Mouse (Mus musculus) liver, postnatal 0 days (tissue): ENCODE measurements around the gene Slc25a20. TPM values are rescaled to one million over a fixed set of nuclear protein-coding genes. Genes with fewer than 3 reads are reported as not detected.
A peak's percentile ranks its signal among the peaks of the same experiment; 100 is the strongest.

Source experiments
- ATAC-seq: fragments of 200-750 bp; cut with Nextera tagmentation; 2 replicates; pipeline ENCODE4 v1.8.0; 2017; ENCODE audit warnings: mild to moderate bottlenecking, moderate library complexity
- DNase-seq: peaks from one replicate; pipeline ENCODE4 v3.0.0-alpha.2; 2016
- H3K27ac ChIP-seq: fragments of 300-500 bp; sonication (generic); 2 replicates; pipeline ENCODE4 v1.5.1; 2014; ENCODE audit warnings: antibody characterized with exemption, moderate library complexity, mild to moderate bottlenecking, low read depth
- H3K27me3 ChIP-seq: fragments of 300-500 bp; sonication (generic); 2 replicates; pipeline ENCODE4 v1.6.1; 2014; ENCODE audit warnings: low read length, control low read depth, mixed read lengths; ENCODE audit not compliant: insufficient read depth
- H3K36me3 ChIP-seq: fragments of 300-500 bp; sonication (generic); replicated peaks from 2 replicates; pipeline ENCODE4 v1.6.1; 2014; ENCODE audit warnings: mild to moderate bottlenecking, control low read depth, low read length, moderate library complexity, mixed read lengths; ENCODE audit not compliant: insufficient read depth
- H3K4me1 ChIP-seq: fragments of 300-500 bp; sonication (generic); 2 replicates; pipeline ENCODE4 v1.6.1; 2014; ENCODE audit warnings: antibody characterized with exemption, mild to moderate bottlenecking, control low read depth; ENCODE audit not compliant: insufficient read depth
- H3K4me2 ChIP-seq: fragments of 300-500 bp; sonication (generic); 2 replicates; pipeline ENCODE4 v1.6.1; 2014; ENCODE audit warnings: low read depth, mild to moderate bottlenecking, low read length, moderate library complexity, mixed read lengths
- H3K4me3 ChIP-seq: fragments of 300-500 bp; sonication (generic); 2 replicates; pipeline ENCODE4 v1.5.1; 2014; ENCODE audit warnings: low read depth, low read length
- H3K9ac ChIP-seq: fragments of 300-500 bp; sonication (generic); replicated peaks from 2 replicates; pipeline ENCODE4 v1.6.1; 2014; ENCODE audit warnings: mild to moderate bottlenecking, moderate library complexity
- H3K9me3 ChIP-seq: fragments of 300-500 bp; sonication (generic); 2 replicates; pipeline ENCODE4 v1.6.1; 2016; ENCODE audit warnings: mild to moderate bottlenecking, control low read depth, low read length, mixed read lengths
- CTCF ChIP-seq: sonication (generic); IDR thresholded peaks from 2 replicates; pipeline ENCODE4 v1.5.1; 2016; ENCODE audit warnings: antibody characterized with exemption, low read depth
- EP300 ChIP-seq: IDR thresholded peaks from 2 replicates; pipeline ENCODE4 v1.6.1; 2016; ENCODE audit warnings: antibody characterized with exemption, low read depth, mild to moderate bottlenecking
- WGBS: fragments of 180-500 bp; shearing (Covaris S2); extraction: QIAGEN DNeasy Blood & Tissue Kit; methylation state at CpG from one replicate; pipeline ENCODE4 v1.1.7; 2014; ENCODE audit not compliant: insufficient replicate concordance; 5-methylcytosine and 5-hydroxymethylcytosine counted together
- polyA plus RNA-seq: library from polyadenylated mRNA; unstranded; fragments of >200 nt; fragmentation: Nextera tagmentation; extraction: Ambion mirVana; gene quantifications from 2 replicates; pipeline ENCODE4 v1.2.1, GENCODE M21; 2015

Slc25a20 gene
- polyA plus RNA-seq, 1 experiment from 2014 or later = 114 TPM

DNA sequence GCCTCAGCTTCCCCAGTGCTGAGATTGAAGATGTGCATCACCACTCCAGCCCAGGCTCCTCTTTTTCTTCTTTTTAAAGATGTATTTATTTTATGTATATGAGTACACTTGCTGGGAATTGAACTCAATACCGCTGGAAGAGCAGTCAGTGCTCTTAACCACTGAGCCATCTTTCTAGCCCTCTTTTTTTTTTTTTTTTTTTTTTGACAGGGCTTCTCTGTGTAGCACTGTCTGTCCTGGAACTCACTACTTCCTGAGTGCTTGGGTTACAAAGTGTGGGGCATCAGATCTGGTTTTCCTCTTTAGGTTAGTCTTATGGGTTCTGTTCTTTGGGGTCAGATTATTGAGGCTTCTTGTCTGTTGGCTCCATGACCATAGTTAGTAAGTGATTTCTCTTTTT is 32.6 kb downstream of the Slc25a20 start:
- 92% methylated on average over 1 of the region's 1 CpGs for WGBS
- no peak for TF ChIP-seq CTCF
- no peak for TF ChIP-seq EP300
- DNase-seq (no peak), ATAC-seq (no peak)
- Histone ChIP-seq H3K27ac (no peak overlapping the region), H3K36me3 (no peaks in the 10 kb centered on the region), H3K9ac (no peak overlapping the region), H3K27me3 (0 out of 2 replicates have a peak, but pooled peaks cover 6% of the 10 kb centered on the region), H3K9me3 (no peaks in the 10 kb centered on the region), H3K4me1 (peaks cover 36% of the 10 kb centered on the region), H3K4me2 (peak overlapping the region; percentile 96; the same call in 1 of the 2 replicates), H3K4me3 (no peak overlapping the region)

GRCm38 (mm10) chr9:108702476-108702875 is 40.6 kb downstream of the Slc25a20 start:
- Histone ChIP-seq H3K4me3 (no peak overlapping the region), H3K27ac (no peak overlapping the region), H3K27me3 (no peaks in the 10 kb centered on the region), H3K4me1 (peaks cover 8% of the 10 kb centered on the region), H3K36me3 (no peaks in the 10 kb centered on the region; the same call in 1 of the 2 replicates), H3K9me3 (no peaks in the 10 kb centered on the region), H3K9ac (no peak overlapping the region), H3K4me2 (no peak overlapping the region)
- no peak for DNase-seq
- no peak for ATAC-seq
- TF ChIP-seq EP300 = no peak
- TF ChIP-seq CTCF = no peak

- H3K9me3 ChIP-seq = no peaks in the 10 kb centered on the region
- no peak overlapping the region for H3K4me3 ChIP-seq
- TF ChIP-seq CTCF (no peak), EP300 (no peak)
- H3K36me3 ChIP-seq = no peaks in the 10 kb centered on the region; the same call in 1 of the 2 replicates
- ATAC-seq (no peak), DNase-seq (no peak)
- peaks cover 11% of the 10 kb centered on the region for H3K4me1 ChIP-seq
- WGBS = 60% methylated on average over 12 of the region's 12 CpGs
- no peaks in the 10 kb centered on the region for H3K27me3 ChIP-seq
- no peak overlapping the region for H3K4me2 ChIP-seq
- H3K27ac ChIP-seq = no peak overlapping the region
- no peak overlapping the region for H3K9ac ChIP-seq
Observed at GRCm38 (mm10) chr9:108703373-108704110, 41.7 kb downstream of the Slc25a20 start.

- 78% methylated on average over 7 of the region's 7 CpGs for WGBS
- no peak overlapping the region for H3K9ac ChIP-seq
Observed at GRCm38 (mm10) chr9:108704591-108704990, 42.7 kb downstream of the Slc25a20 start.

DNA sequence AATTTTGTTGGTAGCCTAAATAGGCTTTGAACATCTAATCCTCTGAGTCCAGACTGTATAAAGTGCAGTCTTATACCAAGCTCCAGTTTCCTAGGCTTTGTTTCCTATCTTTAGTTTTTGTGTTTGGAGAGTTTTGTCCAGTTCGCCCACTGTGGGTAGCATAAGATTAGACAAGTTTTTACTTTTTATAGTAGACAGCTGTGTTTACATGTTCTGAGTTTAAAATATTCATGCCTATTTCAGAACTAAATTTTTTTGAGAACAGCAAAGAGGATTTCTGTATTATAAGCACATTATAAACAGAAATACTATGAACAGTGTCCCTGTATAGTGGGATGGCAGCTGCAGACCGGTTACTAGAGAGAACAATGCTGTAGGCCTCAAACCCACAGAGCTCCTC is 45.3 kb downstream of the Slc25a20 start:
- H3K9ac ChIP-seq = no peak overlapping the region
- no peak overlapping the region for H3K27ac ChIP-seq
- H3K4me3 ChIP-seq = no peak overlapping the region
- H3K4me2 ChIP-seq = no peak overlapping the region
- ATAC-seq (no peak), DNase-seq (no peak)
- no peaks in the 10 kb centered on the region for H3K27me3 ChIP-seq
- no peaks in the 10 kb centered on the region for H3K36me3 ChIP-seq
- peaks cover 11% of the 10 kb centered on the region for H3K4me1 ChIP-seq
- WGBS = 74% methylated on average over 2 of the region's 2 CpGs
- no peak for TF ChIP-seq EP300
- TF ChIP-seq CTCF = no peak
- H3K9me3 ChIP-seq = no peaks in the 10 kb centered on the region

More at GRCm38 (mm10) chr9:108704591-108704990, 42.7 kb downstream of the Slc25a20 start:
- no peak for ATAC-seq
- Histone ChIP-seq H3K4me3 (no peak overlapping the region), H3K27me3 (no peaks in the 10 kb centered on the region), H3K4me1 (peaks cover 11% of the 10 kb centered on the region), H3K36me3 (no peaks in the 10 kb centered on the region; the same call in 1 of the 2 replicates), H3K27ac (no peak overlapping the region), H3K4me2 (no peak overlapping the region), H3K9me3 (no peaks in the 10 kb centered on the region)
- no peak for TF ChIP-seq EP300
- TF ChIP-seq CTCF = no peak
- DNase-seq = no peak

- Histone ChIP-seq H3K27me3 (no peaks in the 10 kb centered on the region), H3K4me1 (peaks cover 8% of the 10 kb centered on the region), H3K4me2 (no peak overlapping the region), H3K9me3 (no peaks in the 10 kb centered on the region), H3K9ac (no peak overlapping the region), H3K4me3 (no peak overlapping the region), H3K27ac (no peak overlapping the region), H3K36me3 (no peaks in the 10 kb centered on the region)
- no peak for DNase-seq
- WGBS = 85% methylated on average over 8 of the region's 8 CpGs
- TF ChIP-seq EP300 = no peak
- no peak for TF ChIP-seq CTCF
- ATAC-seq = no peak
Observed at GRCm38 (mm10) chr9:108708833-108709232, 46.9 kb downstream of the Slc25a20 start.
